Comparison of ENCODE assay signal across 27 mouse cellular contexts in genomic region chr11:46706664-46707356, GRCm38 (mm10). TPM values are rescaled to one million over a fixed set of nuclear protein-coding genes. Genes with fewer than 3 reads are reported as not detected.
"Had no signal": no experiment of that assay in that cellular context is flagged by ENCODE, and none has a peak within 500 bp of the region (broad histone marks: within the 10 kb centered on the region; RNA-seq: fewer than 3 reads in every experiment).

TSS of gene Timd2 (minus strand) at chr11:46707061.

- H3K36me3 ChIP-seq: intestine, embryonic 15.5 days; limb, embryonic 10.5 days; limb, embryonic 13.5 days; lung, embryonic 15.5 days; midbrain, embryonic 12.5 days; midbrain, embryonic 15.5 days; neural tube, embryonic 12.5 days; neural tube, embryonic 15.5 days had no signal

- H3K9ac ChIP-seq: intestine, embryonic 15.5 days; limb, embryonic 13.5 days; lung, embryonic 15.5 days; midbrain, embryonic 12.5 days; midbrain, embryonic 15.5 days; neural tube, embryonic 12.5 days; neural tube, embryonic 15.5 days had no signal

- H3K4me2 ChIP-seq: intestine, embryonic 15.5 days; limb, embryonic 13.5 days; lung, embryonic 15.5 days; midbrain, embryonic 12.5 days; midbrain, embryonic 15.5 days; neural tube, embryonic 12.5 days; neural tube, embryonic 15.5 days had no signal

- ATAC-seq: intestine, embryonic 15.5 days; midbrain, embryonic 15.5 days had no signal

- H3K27me3 ChIP-seq: intestine, embryonic 15.5 days; limb, embryonic 13.5 days; lung, embryonic 15.5 days; midbrain, embryonic 12.5 days; midbrain, embryonic 15.5 days; neural tube, embryonic 12.5 days; neural tube, embryonic 15.5 days had no signal

- DNase-seq: kidney, adult 11 months; kidney, postnatal 25 days; layer of hippocampus, adult 9-11 months; lung, adult 18-20 months; lung, postnatal 10 days; lung, postnatal 4 days; right cerebral cortex, adult 18-20 months; right cerebral cortex, postnatal 14 days; right cerebral cortex, postnatal 4 days; thymus, postnatal 36 days had no signal

- H3K4me3 ChIP-seq: intestine, embryonic 15.5 days; limb, embryonic 10.5 days; limb, embryonic 13.5 days; lung, embryonic 15.5 days; midbrain, embryonic 12.5 days; midbrain, embryonic 15.5 days; neural tube, embryonic 12.5 days; neural tube, embryonic 15.5 days had no signal

- H3K9me3 ChIP-seq: intestine, embryonic 15.5 days; limb, embryonic 10.5 days; limb, embryonic 13.5 days; lung, embryonic 15.5 days; midbrain, embryonic 12.5 days; midbrain, embryonic 15.5 days; neural tube, embryonic 12.5 days; neural tube, embryonic 15.5 days had no signal

- H3K27ac ChIP-seq: intestine, embryonic 15.5 days; kidney, postnatal 0 days; limb, embryonic 10.5 days; limb, embryonic 13.5 days; lung, embryonic 15.5 days; midbrain, embryonic 12.5 days; midbrain, embryonic 15.5 days; neural tube, embryonic 12.5 days; neural tube, embryonic 15.5 days had no signal

- H3K4me1 ChIP-seq: intestine, embryonic 15.5 days; limb, embryonic 10.5 days; limb, embryonic 13.5 days; lung, embryonic 15.5 days; midbrain, embryonic 12.5 days; midbrain, embryonic 15.5 days; neural tube, embryonic 12.5 days; neural tube, embryonic 15.5 days had no signal

RNA-seq across cellular contexts. Expression of gene Timd2, which starts in this region (rescaled TPM):
- total RNA-seq: layer of hippocampus, adult 18-20 months; layer of hippocampus, postnatal 25 days; left cerebral cortex, adult 18-20 months; left cerebral cortex, postnatal 25 days; megakaryocyte progenitor cell, adult 5-6 weeks had no signal
- polyA plus RNA-seq: kidney, embryonic 14.5 days; limb, embryonic 10.5 days; limb, embryonic 13.5 days; lung, embryonic 15.5 days; midbrain, embryonic 12.5 days; neural tube, embryonic 12.5 days; neural tube, embryonic 15.5 days; stomach, embryonic 14.5 days; urinary bladder, adult 2 months had no signal
